Mouse (Mus musculus): ENCODE results near the gene Sez6. TPM values are rescaled to one million over a fixed set of nuclear protein-coding genes. Genes with fewer than 3 reads are reported as not detected.

Sez6 gene
- polyA plus RNA-seq, 1 experiment from 2014 or later = 0.17 TPM

DNA sequence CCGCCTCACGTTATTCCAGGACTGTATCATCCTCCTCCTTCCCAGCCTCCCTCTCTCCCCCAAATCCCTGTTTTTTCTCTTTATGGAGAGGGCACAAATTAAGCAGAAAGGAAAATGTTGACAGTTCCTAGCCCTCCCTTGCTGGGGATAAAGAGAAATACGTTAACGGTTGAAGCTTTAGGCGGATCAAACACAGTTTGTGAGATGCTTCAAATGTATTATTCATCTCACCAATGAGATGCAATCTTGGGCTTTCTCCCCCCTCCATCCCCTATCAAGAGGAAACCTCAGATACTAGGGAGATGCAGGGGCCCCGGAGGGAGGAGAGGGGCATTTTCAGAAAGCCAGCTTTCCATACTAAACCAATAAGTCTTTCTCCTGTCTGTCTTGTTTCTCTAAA lies 20.8 kb upstream of the Sez6 start:
- TF ChIP-seq CTCF (IDR thresholded peaks at IDR 0.05; ENCODE audit: low read depth) = no peak
- Histone ChIP-seq H3K27ac (no peak overlapping the region), H3K4me1 (replicated peaks; ENCODE audit: insufficient read depth, low read length) (peaks cover 3% of the 10 kb centered on the region; the same call in 1 of the 2 replicates), H3K9me3 (replicated peaks; ENCODE audit: low read length) (no peaks in the 10 kb centered on the region), H3K4me2 (ENCODE audit: low read length) (no peak overlapping the region), H3K4me3 (replicated peaks; ENCODE audit: low read depth, low read length) (no peak overlapping the region), H3K27me3 (ENCODE audit: insufficient read depth, low read length) (peaks cover 11% of the 10 kb centered on the region), H3K36me3 (ENCODE audit: insufficient read depth, low read length) (no peaks in the 10 kb centered on the region), H3K9ac (ENCODE audit: low read depth, low read length) (no peak overlapping the region)
- 17% methylated on average over 6 of the region's 6 CpGs for WGBS
- DNase-seq (ENCODE audit: low spot score) (no peak), ATAC-seq (replicated peaks; ENCODE audit: low FRiP score, low read depth) (no peak)

DNA sequence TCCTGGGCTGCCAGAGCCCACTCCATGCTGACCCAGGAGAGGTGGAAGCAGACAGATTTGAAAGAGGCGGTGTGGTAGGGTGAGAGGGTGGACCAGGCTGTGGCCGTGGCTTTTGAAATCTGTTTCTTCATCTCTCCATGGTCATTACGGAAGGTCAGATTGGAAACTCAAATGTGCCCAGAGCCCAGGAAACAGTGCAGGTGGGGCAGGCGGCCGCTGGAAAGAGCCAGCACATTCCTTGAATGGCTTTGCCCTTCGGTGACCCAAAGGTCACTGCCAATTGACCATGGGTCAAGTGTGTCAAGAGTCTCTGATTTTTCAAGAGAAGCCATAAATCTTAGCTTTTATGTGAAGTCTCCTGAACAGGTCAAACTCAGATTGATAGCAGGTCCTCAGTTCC lies 17.1 kb upstream of the Sez6 start:
- Histone ChIP-seq H3K4me2 (ENCODE audit: low read length) (no peak overlapping the region), H3K9me3 (replicated peaks; ENCODE audit: low read length) (no peaks in the 10 kb centered on the region), H3K4me1 (replicated peaks; ENCODE audit: insufficient read depth, low read length) (no peaks in the 10 kb centered on the region; the same call in 1 of the 2 replicates), H3K9ac (ENCODE audit: low read depth, low read length) (no peak overlapping the region), H3K27me3 (ENCODE audit: insufficient read depth, low read length) (peaks cover 25% of the 10 kb centered on the region), H3K4me3 (replicated peaks; ENCODE audit: low read depth, low read length) (no peak overlapping the region), H3K36me3 (ENCODE audit: insufficient read depth, low read length) (no peaks in the 10 kb centered on the region), H3K27ac (no peak overlapping the region)
- no peak for DNase-seq (ENCODE audit: low spot score)
- TF ChIP-seq CTCF (IDR thresholded peaks at IDR 0.05; ENCODE audit: low read depth) = no peak
- ATAC-seq (replicated peaks; ENCODE audit: low FRiP score, low read depth) = no peak
- WGBS = 28% methylated on average over 6 of the region's 6 CpGs

DNA sequence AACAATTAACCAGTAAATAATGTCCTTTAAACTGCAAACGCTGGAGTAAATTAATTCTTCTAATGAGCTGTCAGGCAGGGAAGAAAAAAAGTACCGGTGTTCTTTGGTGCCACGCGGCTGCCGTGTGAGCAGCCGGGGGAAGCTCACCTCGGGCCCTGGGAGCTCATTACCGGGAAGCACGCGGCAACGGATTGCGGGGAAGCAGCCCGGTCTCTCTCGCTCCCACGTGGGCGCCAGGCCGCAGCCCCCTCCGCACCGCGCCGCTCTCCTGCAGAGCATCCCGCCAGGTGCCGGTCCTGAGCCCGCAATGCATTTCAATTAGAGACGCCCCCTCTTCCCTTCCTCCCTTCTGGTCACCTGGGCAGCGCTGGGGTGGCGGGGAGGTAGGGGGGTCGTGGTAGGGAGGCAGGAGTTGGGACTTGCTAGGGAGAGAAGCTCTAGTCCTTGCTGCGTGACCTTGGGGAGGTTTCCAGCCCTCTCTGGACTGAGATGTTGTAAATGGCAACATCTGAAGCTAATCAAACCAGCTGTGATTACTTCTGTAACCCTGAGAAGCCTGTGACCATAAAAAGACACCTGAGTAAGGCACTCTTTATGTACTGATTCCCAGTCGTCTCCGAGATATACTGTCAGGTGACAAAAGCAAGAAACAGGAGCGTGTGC lies 15.9 kb upstream of the Sez6 start:
- no peaks in the 10 kb centered on the region for H3K36me3 ChIP-seq (ENCODE audit: insufficient read depth, low read length)
- H3K4me2 ChIP-seq (ENCODE audit: low read length) = no peak overlapping the region
- H3K9me3 ChIP-seq (replicated peaks; ENCODE audit: low read length) = no peaks in the 10 kb centered on the region
- DNase-seq (ENCODE audit: low spot score) (no peak), ATAC-seq (replicated peaks; ENCODE audit: low FRiP score, low read depth) (no peak)
- no peak overlapping the region for H3K4me3 ChIP-seq (replicated peaks; ENCODE audit: low read depth, low read length)
- peaks cover 21% of the 10 kb centered on the region for H3K27me3 ChIP-seq (ENCODE audit: insufficient read depth, low read length)
- H3K27ac ChIP-seq = no peak overlapping the region
- 2% methylated on average over 31 of the region's 32 CpGs for WGBS
- H3K9ac ChIP-seq (ENCODE audit: low read depth, low read length) = no peak overlapping the region
- no peak for TF ChIP-seq CTCF (IDR thresholded peaks at IDR 0.05; ENCODE audit: low read depth)
- H3K4me1 ChIP-seq (replicated peaks; ENCODE audit: insufficient read depth, low read length) = no peaks in the 10 kb centered on the region

DNA sequence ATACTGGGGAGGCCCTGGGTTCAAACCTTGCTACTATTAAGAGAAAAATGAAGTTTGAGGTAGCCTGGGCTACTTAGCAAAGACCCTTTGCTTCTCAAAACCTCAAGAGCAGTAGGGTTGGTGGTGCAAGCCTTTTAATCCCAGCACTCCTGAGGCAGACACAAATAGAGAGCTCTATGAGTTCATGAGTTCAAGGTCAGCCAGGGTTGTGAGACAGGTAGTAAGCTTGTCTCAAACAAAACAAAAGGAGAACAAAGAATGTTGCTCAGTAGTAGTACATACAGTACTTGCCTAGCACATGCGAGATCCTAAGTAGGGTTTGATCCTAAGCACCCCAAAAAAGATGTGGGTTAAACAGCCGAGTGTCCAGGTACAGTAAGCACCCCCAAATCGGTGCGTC lies 13.9 kb upstream of the Sez6 start:
- WGBS = 73% methylated on average over 4 of the region's 4 CpGs
- Histone ChIP-seq H3K4me3 (replicated peaks; ENCODE audit: low read depth, low read length) (no peak overlapping the region), H3K4me2 (ENCODE audit: low read length) (no peak overlapping the region), H3K9me3 (replicated peaks; ENCODE audit: low read length) (no peaks in the 10 kb centered on the region), H3K4me1 (replicated peaks; ENCODE audit: insufficient read depth, low read length) (no peaks in the 10 kb centered on the region), H3K9ac (ENCODE audit: low read depth, low read length) (no peak overlapping the region), H3K36me3 (ENCODE audit: insufficient read depth, low read length) (no peaks in the 10 kb centered on the region), H3K27ac (no peak overlapping the region), H3K27me3 (ENCODE audit: insufficient read depth, low read length) (peaks cover 21% of the 10 kb centered on the region)
- DNase-seq (ENCODE audit: low spot score) (no peak), ATAC-seq (replicated peaks; ENCODE audit: low FRiP score, low read depth) (no peak)
- no peak for TF ChIP-seq CTCF (IDR thresholded peaks at IDR 0.05; ENCODE audit: low read depth)

DNA sequence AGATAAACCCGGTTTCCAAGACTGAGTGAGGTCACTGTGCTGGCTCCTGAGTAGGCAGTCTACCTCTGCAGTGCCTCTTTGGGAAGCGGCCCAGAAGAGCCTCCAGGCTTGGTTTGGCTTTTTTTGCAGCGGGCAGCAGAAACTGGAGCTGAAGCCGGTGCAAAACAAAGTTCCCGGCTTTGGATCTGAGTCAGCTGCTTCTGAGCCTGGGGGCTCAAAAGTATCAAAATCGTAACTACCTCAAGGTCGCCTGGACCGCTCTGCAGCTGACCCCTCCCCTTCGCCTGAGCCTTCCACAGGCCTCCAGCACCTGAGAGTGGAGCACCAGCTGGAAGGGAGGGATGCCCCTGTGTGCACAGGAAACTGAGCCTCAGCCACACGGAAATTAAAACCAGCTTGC lies 13.4 kb upstream of the Sez6 start:
- no peaks in the 10 kb centered on the region for H3K4me1 ChIP-seq (replicated peaks; ENCODE audit: insufficient read depth, low read length)
- H3K36me3 ChIP-seq (ENCODE audit: insufficient read depth, low read length) = no peaks in the 10 kb centered on the region
- TF ChIP-seq CTCF (IDR thresholded peaks at IDR 0.05; ENCODE audit: low read depth) = no peak
- peaks cover 21% of the 10 kb centered on the region for H3K27me3 ChIP-seq (ENCODE audit: insufficient read depth, low read length)
- H3K4me2 ChIP-seq (ENCODE audit: low read length) = no peak overlapping the region
- DNase-seq (ENCODE audit: low spot score) (no peak), ATAC-seq (replicated peaks; ENCODE audit: low FRiP score, low read depth) (no peak)
- no peaks in the 10 kb centered on the region for H3K9me3 ChIP-seq (replicated peaks; ENCODE audit: low read length)
- H3K9ac ChIP-seq (ENCODE audit: low read depth, low read length) = no peak overlapping the region
- no peak overlapping the region for H3K4me3 ChIP-seq (replicated peaks; ENCODE audit: low read depth, low read length)
- H3K27ac ChIP-seq = no peak overlapping the region; the same call in 1 of the 2 replicates
- WGBS = 33% methylated on average over 10 of the region's 10 CpGs

DNA sequence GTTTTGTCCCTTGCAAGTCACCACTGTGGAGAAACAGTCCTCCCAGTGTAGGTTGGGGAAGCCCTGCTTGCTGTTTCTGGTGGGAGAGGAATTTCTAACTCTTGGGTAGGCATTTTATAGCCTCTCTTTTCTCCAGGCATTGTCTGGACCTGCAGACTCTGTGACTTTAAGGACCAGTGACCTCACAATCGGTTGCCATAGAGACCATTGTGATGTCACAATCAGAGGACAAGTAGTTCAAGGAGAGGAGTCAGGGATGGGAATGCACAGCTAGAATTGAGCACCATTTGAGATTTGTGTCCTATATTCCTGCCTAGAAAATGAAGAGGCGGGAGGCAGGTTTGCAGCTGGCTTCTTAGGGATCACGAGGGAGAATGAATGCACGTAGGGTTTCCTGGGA lies 7.3 kb upstream of the Sez6 start:
- no peaks in the 10 kb centered on the region for H3K4me1 ChIP-seq (replicated peaks; ENCODE audit: insufficient read depth, low read length)
- no peak overlapping the region for H3K9ac ChIP-seq (ENCODE audit: low read depth, low read length)
- TF ChIP-seq CTCF (IDR thresholded peaks at IDR 0.05; ENCODE audit: low read depth) = no peak
- H3K27me3 ChIP-seq (ENCODE audit: insufficient read depth, low read length) = no peaks in the 10 kb centered on the region
- no peaks in the 10 kb centered on the region for H3K9me3 ChIP-seq (replicated peaks; ENCODE audit: low read length)
- no peak overlapping the region for H3K27ac ChIP-seq
- no peak overlapping the region for H3K4me2 ChIP-seq (ENCODE audit: low read length)
- 79% methylated on average over 4 of the region's 4 CpGs for WGBS
- H3K36me3 ChIP-seq (ENCODE audit: insufficient read depth, low read length) = no peaks in the 10 kb centered on the region
- DNase-seq (ENCODE audit: low spot score) (no peak), ATAC-seq (replicated peaks; ENCODE audit: low FRiP score, low read depth) (no peak)
- H3K4me3 ChIP-seq (replicated peaks; ENCODE audit: low read depth, low read length) = no peak overlapping the region

Data from kidney, postnatal 0 days (tissue).